Mouse (Mus musculus) kidney, postnatal 0 days (tissue): Measurements from ENCODE around the gene Mup17. TPM values are rescaled to one million over a fixed set of nuclear protein-coding genes. Genes with fewer than 3 reads are reported as not detected.
"Not testable (repeated sequence)": the region's sequence is repeated elsewhere in the genome, so short reads cannot be mapped to it uniquely, and the experiment has no call there.

Experiments used
- ATAC-seq: fragments of 200-750 bp; cut with Nextera tagmentation; replicated peaks from 2 replicates; pipeline ENCODE4 v1.8.0; 2017; ENCODE audit warnings: low read depth, moderate number of reproducible peaks, moderate TSS enrichment, moderate library complexity; ENCODE audit not compliant: low FRiP score
- DNase-seq: peaks from one replicate; pipeline ENCODE4 v3.0.0-alpha.2; 2016; ENCODE audit warnings: low spot score
- H3K27ac ChIP-seq: fragments of 300-500 bp; sonication (generic); 2 replicates; pipeline ENCODE4 v1.5.1; 2014; ENCODE audit warnings: mild to moderate bottlenecking
- H3K27me3 ChIP-seq: fragments of 300-500 bp; sonication (generic); 2 replicates; pipeline ENCODE4 v1.6.1; 2014; ENCODE audit warnings: low read length, mixed read lengths; ENCODE audit not compliant: insufficient read depth
- H3K36me3 ChIP-seq: fragments of 300-500 bp; sonication (generic); 2 replicates; pipeline ENCODE4 v1.6.1; 2014; ENCODE audit warnings: low read length, mixed read lengths; ENCODE audit not compliant: insufficient read depth
- H3K4me1 ChIP-seq: fragments of 300-500 bp; sonication (generic); replicated peaks from 2 replicates; pipeline ENCODE4 v1.6.1; 2014; ENCODE audit warnings: antibody characterized with exemption, low read length, mixed read lengths; ENCODE audit not compliant: insufficient read depth
- H3K4me2 ChIP-seq: fragments of 300-500 bp; sonication (generic); 2 replicates; pipeline ENCODE4 v1.6.1; 2014; ENCODE audit warnings: mild to moderate bottlenecking, low read length, moderate library complexity, mixed read lengths
- H3K4me3 ChIP-seq: fragments of 300-500 bp; sonication (generic); replicated peaks from 2 replicates; pipeline ENCODE4 v1.5.1; 2014; ENCODE audit warnings: low read depth, low read length
- H3K9ac ChIP-seq: fragments of 300-500 bp; sonication (generic); 2 replicates; pipeline ENCODE4 v1.6.1; 2014; ENCODE audit warnings: low read depth, low read length
- H3K9me3 ChIP-seq: fragments of 300-500 bp; sonication (generic); replicated peaks from 2 replicates; pipeline ENCODE4 v1.6.1; 2016; ENCODE audit warnings: low read length, inconsistent platforms, mixed read lengths
- CTCF ChIP-seq: IDR thresholded peaks from 2 replicates; pipeline ENCODE4 v1.5.1; 2016; ENCODE audit warnings: antibody characterized with exemption, low read depth, mild to moderate bottlenecking, moderate library complexity
- WGBS: fragments of 180-500 bp; shearing (Covaris S2); extraction: QIAGEN DNeasy Blood & Tissue Kit; methylation state at CpG from one replicate; pipeline ENCODE4 v1.1.7; 2014; 5-methylcytosine and 5-hydroxymethylcytosine counted together
- polyA plus RNA-seq: library from polyadenylated mRNA; unstranded; fragments of >200 nt; fragmentation: Nextera tagmentation; extraction: Ambion mirVana; gene quantifications from 2 replicates; pipeline ENCODE4 v1.2.1, GENCODE M21; 2015

Gene Mup17
- polyA plus RNA-seq: not detected in 2 replicates

DNA sequence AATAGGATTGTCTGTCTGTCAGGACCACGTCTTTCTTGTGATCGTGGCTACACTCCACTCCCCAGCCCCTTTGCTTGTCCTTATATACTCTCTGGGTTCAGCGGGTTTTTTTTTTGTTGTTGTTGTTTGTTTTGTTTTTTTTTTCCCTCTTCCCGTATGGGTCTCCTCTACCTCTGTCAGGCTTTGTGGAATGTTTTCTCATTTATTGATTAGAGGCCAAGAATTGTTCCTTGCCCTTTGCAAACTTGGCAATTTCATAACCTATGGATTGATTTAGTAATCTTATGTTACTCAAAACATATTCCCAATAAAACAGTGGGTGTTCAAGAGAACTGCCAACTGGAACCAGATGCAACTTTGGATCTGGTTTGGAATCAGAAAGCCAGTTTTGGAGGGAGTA, at the start of gene Mup17:
Gene Mup17 (minus strand): TSS at position 101 of the 400 bp plus-strand sequence.
- not testable (repeated sequence) for H3K27ac ChIP-seq, H3K9me3 ChIP-seq, H3K4me2 ChIP-seq, H3K4me3 ChIP-seq, H3K9ac ChIP-seq, H3K36me3 ChIP-seq, H3K27me3 ChIP-seq, ATAC-seq, DNase-seq, H3K4me1 ChIP-seq
- 73% methylated on average over 3 of the region's 4 CpGs for WGBS

DNA sequence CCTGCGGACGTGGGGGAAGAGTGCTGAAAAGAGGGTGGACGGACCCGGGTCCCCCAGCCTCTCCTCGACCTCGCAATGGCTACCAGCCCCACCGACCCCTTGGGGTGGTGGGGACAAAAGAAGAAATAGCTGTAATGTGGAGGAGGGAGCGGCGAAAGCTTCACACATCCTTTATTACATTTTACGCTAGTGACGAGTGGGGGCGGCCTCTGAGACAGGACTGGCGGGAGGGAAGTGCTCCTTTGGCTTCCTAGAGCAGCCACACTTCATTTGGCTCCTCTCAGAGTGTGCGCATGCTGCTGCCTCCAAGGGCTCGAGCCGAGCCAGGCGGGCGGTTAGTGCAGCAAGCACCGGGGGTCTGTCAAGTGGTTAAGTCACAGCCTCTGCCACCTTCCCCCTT, 24.1 kb downstream of the Mup17 start:
- H3K27me3 ChIP-seq, H3K9me3 ChIP-seq, DNase-seq, H3K9ac ChIP-seq, H3K36me3 ChIP-seq, H3K4me3 ChIP-seq, H3K27ac ChIP-seq, H3K4me2 ChIP-seq, ATAC-seq, H3K4me1 ChIP-seq: not testable (repeated sequence)
- 92% methylated on average over 19 of the region's 19 CpGs for WGBS

DNA sequence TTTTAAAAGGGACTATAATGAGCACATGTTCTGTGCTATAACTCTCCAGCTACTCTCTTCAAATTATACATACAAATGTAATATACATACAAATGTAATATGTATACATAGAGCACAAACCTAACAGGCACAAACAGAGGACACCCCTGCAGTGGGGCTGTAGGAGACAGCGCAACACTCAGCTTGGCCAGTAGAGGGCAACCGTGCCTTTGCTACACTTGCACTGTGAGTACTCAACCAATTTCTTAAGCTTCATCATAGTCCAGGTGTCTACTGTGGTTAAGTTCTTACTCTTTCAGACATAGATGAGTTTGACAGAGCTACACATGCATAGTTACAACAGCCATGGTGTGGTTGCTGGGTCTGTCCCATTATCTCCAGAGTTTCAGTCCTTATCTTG, 39.8 kb downstream of the Mup17 start:
- H3K4me2 ChIP-seq, H3K9me3 ChIP-seq, ATAC-seq, DNase-seq, H3K27me3 ChIP-seq, H3K9ac ChIP-seq, H3K36me3 ChIP-seq, H3K4me1 ChIP-seq, H3K27ac ChIP-seq, H3K4me3 ChIP-seq: not testable (repeated sequence)
- peak; percentile 51 for TF ChIP-seq CTCF
- 20% methylated on average over 2 of the region's 2 CpGs for WGBS

Other genes starting within 250 kb of the Mup17 start
- gene Mup15, start 156.1 kb downstream of the Mup17 start, polyA plus RNA-seq: not detected in 2 replicates
- gene Mup16, start 76.3 kb downstream of the Mup17 start, polyA plus RNA-seq: not detected in 2 replicates
- gene Mup18, start 78.3 kb upstream of the Mup17 start, polyA plus RNA-seq: not detected in 2 replicates
- not detected in 2 replicates for gene Mup19, start 186.4 kb upstream of the Mup17 start, polyA plus RNA-seq
- gene Mup5, start 239.4 kb upstream of the Mup17 start, polyA plus RNA-seq: not detected in 2 replicates